Mouse (Mus musculus) cerebellum, adult 2 months (tissue): ENCODE results near the gene Clic1.

ENCODE experiments used
- CTCF ChIP-seq: fragments of 200-500 bp; IDR thresholded peaks from 2 replicates; pipeline ENCODE4 v1.5.1; 2011; ENCODE audit warnings: low read depth, mild to moderate bottlenecking, control low read depth, low read length, moderate library complexity, borderline replicate concordance; ENCODE audit not compliant: insufficient read depth
- POLR2A ChIP-seq: fragments of 200-500 bp; IDR thresholded peaks from 2 replicates; pipeline ENCODE4 v1.6.1; 2011; ENCODE audit warnings: low read length, control low read depth, borderline replicate concordance; ENCODE audit not compliant: insufficient read depth

GRCm38 (mm10) chr17:35077285-35077684, 27.5 kb downstream of the Clic1 start:
- TF ChIP-seq POLR2A (no peak), CTCF (no peak)
